Comparison of ENCODE assay signal across 25 mouse cellular contexts in the genomic region with DNA sequence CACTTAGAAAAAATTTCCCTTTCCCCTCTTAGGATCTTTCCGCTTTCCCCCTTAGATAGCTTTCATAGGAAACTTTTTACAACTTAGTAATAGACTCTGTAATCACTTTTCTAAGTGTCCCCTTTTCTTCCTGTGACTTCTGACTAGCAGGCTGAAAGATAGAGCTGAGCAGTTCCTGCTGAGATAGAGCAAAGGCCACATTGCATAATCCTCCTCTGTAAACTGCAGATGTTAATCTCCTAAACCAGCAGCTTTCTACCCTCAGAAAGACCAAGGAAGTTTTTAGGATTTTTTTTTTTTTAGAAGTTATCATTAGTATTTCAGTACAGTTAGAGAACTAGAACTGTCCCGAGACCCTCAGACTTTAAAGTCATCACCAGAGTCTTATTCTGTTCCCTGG. TPM values are rescaled to one million over a fixed set of nuclear protein-coding genes. Genes with fewer than 3 reads are reported as not detected.
"Had no signal": no experiment of that assay in that cellular context is flagged by ENCODE, and none has a peak within 500 bp of the region (broad histone marks: within the 10 kb centered on the region; RNA-seq: fewer than 3 reads in every experiment).

No protein-coding gene starts in this region.

- H3K27me3 ChIP-seq: neural tube, embryonic 12.5 days; neural tube, embryonic 13.5 days; neural tube, embryonic 15.5 days; stomach, embryonic 15.5 days had no signal

- H3K4me1 ChIP-seq: neural tube, embryonic 12.5 days; neural tube, embryonic 13.5 days; neural tube, embryonic 15.5 days; stomach, embryonic 15.5 days had no signal

- H3K9ac ChIP-seq: neural tube, embryonic 12.5 days; neural tube, embryonic 13.5 days; neural tube, embryonic 15.5 days; stomach, embryonic 15.5 days had no signal

- H3K27ac ChIP-seq: neural tube, embryonic 12.5 days; neural tube, embryonic 13.5 days; neural tube, embryonic 15.5 days; stomach, embryonic 15.5 days; stomach, postnatal 0 days had no signal

- H3K4me2 ChIP-seq: neural tube, embryonic 12.5 days; neural tube, embryonic 13.5 days; neural tube, embryonic 15.5 days; stomach, embryonic 15.5 days had no signal

- H3K4me3 ChIP-seq: neural tube, embryonic 12.5 days; neural tube, embryonic 13.5 days; neural tube, embryonic 15.5 days; stomach, embryonic 15.5 days had no signal

- DNase-seq: right cerebral cortex, adult 18-20 months; right cerebral cortex, postnatal 14 days; right cerebral cortex, postnatal 25 days; right cerebral cortex, postnatal 4 days; spleen, adult 18-20 months; thymus, adult 18-20 months; thymus, adult 2 months; thymus, postnatal 14 days; thymus, postnatal 25 days; thymus, postnatal 36 days; thymus, postnatal 4 days had no signal

- H3K36me3 ChIP-seq: neural tube, embryonic 12.5 days; neural tube, embryonic 13.5 days; neural tube, embryonic 15.5 days; stomach, embryonic 15.5 days had no signal

- H3K9me3 ChIP-seq: neural tube, embryonic 13.5 days; stomach, embryonic 15.5 days had no signal

RNA-seq across cellular contexts. Expression of a gene that starts 3.5 kb away (rescaled TPM):
- polyA plus RNA-seq: neural tube, embryonic 14.5 days; small intestine, adult 2 months; stomach, embryonic 14.5 days had no signal

RNA-seq across cellular contexts. Expression of a gene that starts 8.9 kb away (rescaled TPM):
- total RNA-seq: neutrophil, adult 5-6 weeks had no signal
- polyA plus RNA-seq: neural tube, embryonic 12.5 days; neural tube, embryonic 14.5 days; neural tube, embryonic 15.5 days; small intestine, adult 2 months; spleen, adult 2 months; stomach, embryonic 14.5 days; stomach, embryonic 15.5 days; stomach, embryonic 16.5 days; testis, adult 2 months; thymus, adult 2 months; thymus, postnatal 0 days; urinary bladder, adult 2 months had no signal
